Mouse (Mus musculus) gastrocnemius, adult 18-20 months (tissue): ENCODE measurements around the gene Nav2. TPM values are rescaled to one million over a fixed set of nuclear protein-coding genes. Genes with fewer than 3 reads are reported as not detected.

Experiments
- DNase-seq: peaks from one replicate; pipeline ENCODE4 v3.0.0; 2021; ENCODE audit warnings: low spot score
- total RNA-seq, 2 experiments: library from RNA; stranded (reverse); gene quantifications; 2 replicates each; pipeline ENCODE4 v1.2.3; 2021

The Nav2 gene
- total RNA-seq, 2 experiments from 2014 or later = 35.3 to 35.4 TPM

DNA sequence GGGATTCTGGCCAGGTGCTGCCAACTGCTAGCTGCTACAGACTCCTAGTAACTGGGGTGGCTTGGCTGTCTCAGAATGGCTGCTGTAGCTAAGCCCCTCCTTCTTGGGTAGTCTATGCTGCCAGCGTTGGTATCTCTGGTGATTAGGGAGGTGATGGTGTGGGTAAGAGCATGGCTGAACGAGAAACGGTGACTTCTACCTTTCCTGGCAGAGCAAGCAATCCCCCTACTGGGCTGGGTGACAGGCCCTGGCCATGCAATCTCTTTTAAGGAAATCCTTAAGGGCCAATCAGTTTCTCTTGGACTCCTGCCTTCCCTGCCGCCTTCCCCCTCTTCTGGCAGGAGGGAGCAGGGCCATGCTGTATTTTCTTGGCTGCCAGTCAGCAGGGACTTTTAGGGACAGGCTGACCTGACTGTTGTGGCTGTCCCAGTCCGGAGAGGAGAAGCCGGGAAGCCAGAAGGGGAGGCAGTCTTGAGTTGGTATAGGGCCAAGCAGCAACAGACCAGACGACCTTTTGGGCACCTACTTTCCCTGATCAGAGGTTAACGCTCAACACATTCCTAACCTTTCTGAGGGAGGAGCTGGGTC lies 339.3 kb downstream of the Nav2 start:
- peak; percentile 63 for DNase-seq

DNA sequence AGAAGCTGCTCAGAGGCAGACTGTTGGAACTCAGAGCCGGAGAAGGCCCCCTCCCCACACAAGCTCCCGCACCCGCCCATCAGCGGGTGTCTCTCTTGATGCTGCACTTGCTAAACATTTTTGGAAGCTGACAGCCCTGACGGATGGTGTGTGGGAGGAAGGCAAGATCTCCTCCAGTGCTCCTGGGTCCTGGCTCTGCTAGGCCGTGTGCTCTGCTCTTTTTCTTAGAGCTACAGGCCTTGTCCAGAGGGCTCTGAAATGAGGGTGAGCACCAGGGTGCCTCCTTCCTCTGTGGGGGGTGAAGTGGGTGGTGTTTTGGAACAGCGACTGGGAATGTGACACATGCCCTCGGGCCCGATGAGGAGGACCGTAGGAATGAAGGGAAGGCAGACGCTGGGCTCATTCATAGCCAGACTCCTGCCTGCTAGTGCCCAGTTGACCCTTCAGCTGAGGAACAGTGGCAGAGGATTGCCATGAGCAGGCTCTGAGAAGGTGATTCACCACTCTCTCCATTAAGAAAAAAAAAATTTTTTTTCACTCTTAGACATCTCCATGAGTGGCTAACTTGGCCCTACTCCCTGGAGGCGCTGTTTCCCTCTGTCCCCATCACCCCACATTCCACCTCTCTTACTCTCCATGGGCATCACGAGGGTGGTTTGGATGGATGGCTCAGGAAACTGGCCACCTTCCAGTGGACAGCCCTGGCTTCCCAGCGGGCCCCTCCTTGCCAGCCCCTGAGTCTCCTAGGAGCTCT lies 340.0 kb downstream of the Nav2 start:
- no peak for DNase-seq

DNA sequence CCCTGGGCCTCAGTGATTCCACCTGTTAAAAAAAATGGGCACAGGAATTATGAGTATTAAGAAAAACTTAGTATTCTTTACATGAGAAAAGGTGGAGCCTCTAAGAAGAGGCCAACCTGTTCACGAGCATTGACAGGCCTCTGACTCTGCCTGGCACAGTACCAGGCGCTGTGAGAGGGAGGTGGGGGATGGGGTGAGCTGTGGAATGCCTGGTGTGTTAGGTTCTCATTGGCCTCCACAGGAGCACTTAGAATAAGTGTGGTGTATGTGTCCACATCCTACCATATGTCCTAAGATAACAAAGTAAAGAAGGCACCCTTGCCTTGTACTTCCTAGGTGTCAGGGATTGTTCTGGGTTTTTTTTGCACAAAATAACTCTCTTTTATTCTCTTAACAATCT lies 340.9 kb downstream of the Nav2 start:
- no peak for DNase-seq

DNA sequence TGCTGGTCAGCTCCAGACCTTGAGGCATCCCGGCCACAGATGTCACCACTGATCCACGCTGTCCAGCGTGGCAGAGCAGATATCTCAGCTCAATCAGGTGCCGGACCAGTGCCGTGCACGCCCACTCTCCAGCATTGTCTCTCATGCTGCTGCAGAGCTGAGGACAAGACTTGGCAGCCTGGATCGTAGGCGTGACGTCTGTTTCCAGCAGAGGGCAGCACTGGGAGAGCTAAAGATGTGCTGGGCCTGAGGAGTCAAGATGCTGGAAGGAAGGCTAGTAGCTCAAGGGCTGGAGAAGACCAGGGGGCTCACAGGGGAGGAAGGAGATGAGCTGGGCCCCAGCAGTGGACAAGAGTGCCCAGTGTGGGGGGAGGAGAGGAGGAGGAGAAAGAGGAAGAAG lies 341.5 kb downstream of the Nav2 start:
- DNase-seq = peak; percentile 83

DNA sequence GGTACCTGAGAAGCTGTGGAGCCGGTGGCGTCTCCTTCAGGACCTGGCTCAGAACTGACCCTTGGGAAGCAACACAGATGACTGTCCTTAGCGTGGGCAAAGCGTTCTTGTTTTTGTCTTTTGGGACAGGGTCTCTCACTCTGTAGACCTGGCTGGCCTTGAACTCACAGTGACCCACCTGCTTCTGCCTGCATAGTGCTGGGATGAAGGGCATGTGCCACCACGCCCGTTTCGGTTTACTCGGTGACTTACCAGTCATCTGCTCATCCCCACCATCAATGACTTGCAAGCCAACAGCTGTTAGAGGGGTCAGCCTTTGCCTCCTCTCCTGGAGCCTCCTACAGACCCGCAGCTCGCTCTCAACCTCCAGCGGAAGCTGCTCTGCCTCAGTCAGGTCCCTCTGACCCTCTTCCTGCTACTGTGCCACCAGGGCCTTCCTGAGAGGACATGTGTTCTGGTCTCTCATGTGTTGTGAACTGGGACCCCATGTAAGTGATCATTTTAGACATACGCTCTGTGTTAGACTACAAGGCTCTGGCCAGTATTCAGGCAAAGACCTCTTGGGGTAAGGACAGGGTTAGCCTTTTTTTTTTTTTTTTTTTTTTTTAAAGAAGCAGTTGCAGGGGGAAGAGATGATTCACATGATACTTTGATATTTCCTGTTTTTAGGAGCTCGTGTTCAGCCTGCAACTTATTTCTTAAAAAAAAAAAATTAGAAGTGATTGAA lies 342.2 kb downstream of the Nav2 start:
- no peak for DNase-seq

DNA sequence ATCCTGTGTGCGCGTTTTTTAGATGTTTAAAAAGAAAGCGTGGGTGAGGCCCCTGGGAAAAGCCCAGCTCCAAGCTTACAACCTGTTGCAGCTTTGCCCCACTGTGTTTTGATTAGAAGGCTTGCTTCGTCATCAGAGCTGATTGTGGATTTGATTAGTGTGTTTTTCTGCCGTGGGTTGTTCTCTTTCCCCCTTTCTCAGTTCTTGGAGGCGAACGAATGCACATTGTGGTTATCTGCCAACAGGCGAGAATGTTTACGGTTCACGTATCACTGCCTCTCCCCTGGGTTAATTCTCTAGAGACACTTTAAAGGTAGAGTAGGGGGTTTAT lies 342.8 kb downstream of the Nav2 start:
- no peak for DNase-seq

DNA sequence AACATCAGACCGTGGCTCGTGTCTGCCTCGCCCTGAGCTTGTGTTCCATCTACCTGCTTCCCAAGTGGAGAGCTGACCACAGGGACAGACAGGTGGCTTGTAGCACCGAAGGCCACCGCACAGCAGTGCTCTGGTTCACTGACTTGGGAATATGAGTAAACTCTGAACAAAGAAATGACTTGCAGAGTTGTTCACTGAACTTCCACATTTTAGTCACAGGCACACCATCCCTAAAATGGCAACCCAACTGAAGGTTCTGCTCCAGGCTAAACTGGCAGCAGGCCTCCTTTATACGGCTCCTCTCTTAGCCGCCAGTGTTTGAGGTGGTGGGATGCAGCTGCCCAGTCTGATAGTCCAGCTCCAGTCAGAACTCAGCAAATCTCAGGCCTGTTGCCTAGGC lies 343.9 kb downstream of the Nav2 start:
- no peak for DNase-seq

DNA sequence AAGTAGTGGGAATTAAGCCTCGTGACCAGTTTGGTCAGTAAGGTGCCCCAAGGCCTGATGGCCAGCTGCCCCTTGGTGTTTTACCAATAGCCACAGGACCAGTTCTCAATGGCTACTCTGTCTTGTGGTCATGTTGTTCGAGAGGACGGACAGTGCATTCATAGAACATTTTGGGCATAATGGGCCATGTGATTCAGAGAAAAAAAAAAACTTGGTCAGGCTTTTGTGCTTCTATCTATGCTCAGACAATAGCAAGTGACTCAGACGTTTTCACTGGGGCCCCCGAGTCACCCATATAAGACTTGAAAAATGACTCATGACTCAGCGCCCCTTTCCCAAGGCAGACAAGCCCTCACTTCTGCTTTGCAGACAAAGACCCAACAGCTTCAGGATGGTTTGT lies 344.4 kb downstream of the Nav2 start:
- no peak for DNase-seq

DNA sequence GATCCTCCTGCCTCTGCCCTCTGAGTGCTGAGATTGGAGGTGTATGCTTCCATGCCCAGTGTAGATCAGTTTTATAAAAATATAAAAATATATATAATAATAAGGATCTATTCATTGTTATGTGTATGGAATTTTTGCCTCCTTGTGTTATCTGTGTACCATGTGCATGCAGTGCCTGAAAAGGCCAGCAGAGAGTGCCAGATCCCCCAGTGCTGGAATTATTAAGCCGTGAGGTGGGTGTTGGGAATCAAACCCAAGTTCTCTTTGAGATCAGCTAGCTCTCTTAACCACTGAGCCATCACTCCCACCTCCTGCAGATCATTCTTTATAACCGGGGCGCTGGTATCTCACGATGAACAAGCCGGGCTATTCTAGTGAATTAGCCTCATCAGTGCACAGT lies 346.5 kb downstream of the Nav2 start:
- DNase-seq = no peak

DNA sequence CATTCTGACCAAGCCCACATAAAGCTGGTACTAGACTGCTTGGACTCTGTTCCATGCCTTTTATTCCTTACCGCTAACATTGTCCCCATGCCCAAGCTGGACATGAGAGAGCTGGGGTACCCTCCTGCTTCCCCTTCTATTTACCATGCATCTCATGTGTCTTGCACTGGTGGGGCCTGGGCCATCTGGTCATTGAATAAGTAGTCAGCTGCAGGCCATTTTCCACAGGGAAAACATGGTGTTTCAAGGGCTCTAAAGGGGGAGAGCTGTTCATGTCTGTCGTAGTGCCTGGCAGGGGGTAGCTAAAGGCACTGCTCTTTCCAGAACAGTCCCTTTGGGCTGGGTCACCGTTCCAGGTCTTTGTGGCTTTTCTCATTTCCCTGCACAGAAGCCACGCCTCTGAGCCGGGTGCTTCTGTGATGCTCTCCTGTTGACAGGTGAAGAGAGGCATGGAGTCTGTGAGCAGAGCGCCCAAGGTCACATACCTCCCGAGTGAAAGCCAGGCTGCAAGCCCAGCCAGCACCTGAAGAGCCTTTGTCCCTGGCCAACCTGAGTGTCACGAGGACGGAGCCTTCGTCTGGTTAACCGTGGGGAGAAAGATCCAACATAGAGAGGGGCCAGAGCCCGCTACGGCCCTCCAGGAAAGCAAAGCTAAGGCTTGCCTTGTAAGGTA lies 348.9 kb downstream of the Nav2 start:
- DNase-seq = no peak

DNA sequence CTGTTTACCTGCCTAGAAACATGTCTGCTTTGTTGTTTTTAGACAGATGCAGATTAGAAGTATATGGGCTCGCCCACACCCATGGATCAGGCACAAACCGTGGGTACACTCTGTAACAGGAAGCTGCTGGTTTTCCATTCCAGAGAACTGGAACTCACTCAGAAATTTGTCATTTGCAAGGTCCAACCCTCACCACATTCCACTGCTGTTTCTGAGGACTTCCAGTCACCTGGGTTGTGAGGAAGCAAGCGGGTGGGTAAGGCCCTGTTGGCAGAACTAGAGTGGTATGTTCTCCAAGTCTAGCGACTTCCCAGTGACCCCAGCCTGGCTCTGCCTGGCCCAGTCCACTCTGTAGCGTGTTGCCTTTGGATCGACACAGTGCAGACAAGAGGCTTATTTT lies 349.6 kb downstream of the Nav2 start:
- DNase-seq = peak; percentile 62

DNA sequence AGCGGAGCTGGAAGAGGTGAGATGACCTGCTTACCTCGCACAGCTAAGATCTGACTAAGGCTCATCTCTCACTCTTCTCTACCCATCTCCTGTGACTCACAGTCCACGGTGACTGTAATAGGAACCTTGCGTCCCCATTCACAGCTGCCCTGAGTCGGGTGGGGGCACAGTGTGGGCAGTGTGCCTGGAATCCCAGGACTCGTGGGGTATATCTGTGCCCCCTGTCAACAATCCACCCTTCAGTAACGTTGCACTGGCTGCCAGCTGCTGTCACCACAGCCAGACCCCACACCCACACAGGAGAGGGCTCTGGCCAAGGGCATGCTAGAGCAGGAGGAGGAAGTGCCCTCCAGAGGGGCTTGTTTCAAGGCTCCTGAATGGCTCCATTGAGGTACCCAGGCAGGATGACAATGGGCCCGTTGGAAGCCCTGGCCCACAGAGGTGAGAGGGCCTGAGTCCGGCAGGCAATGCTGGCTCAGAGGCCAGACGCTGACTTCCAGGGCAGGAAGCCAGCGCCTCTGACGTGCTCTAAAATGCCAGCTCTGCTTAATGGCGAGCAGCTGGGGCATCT lies 353.5 kb downstream of the Nav2 start:
- peak; percentile 84 for DNase-seq

DNA sequence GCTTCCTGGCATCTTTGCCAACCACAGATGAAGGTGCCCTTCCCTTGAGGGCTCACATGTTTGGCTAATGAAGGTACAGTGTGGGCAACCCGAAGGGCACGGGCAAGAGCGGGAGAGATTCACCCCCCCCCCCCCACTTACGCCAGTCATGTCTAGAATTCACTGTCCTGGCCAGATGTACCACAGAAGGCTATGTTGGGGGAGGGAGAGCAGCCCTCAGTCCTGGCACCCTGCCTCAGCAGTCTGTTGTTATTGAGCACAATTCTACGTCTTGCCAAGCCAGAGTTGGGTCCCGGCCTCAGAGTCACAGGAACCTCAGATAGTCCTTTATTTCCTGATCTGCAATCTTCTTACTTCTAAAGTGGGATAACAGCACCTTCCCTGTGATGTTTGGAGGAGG lies 357.9 kb downstream of the Nav2 start:
- peak; percentile 41 for DNase-seq

DNA sequence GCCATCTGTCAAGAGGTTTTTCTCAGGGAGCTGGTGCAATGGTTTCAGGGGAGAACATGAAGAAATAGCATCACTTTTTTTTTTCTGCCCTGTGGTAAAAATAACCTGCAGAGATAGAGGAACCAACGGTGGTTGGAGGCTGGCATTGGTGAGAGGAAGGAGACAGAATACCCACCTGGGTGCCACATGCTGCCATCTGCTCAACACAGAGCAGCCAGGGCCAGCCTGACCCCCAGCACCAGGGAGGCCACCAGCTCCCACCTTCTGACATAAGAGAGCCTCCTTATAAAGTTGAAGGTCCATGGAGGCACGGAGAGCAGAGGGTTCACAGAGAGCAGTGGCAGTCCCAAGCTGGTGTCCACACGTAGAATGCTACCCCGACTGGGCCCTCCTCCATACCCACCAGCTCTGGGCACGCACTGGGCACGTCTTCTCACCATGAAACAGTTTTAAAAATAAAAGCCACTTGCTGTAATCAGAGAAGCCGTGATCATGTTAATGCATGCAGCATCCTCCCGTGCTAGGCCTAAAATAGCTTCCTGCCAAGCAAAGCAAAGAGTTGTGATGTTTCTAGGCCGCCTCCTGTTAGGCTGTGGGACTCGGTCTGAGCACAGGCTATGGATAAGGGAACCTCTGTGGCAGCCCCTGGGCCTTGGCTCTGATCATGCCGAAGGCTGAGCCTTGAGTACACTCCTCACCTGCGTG lies 359.3 kb downstream of the Nav2 start:
- peak; percentile 69 for DNase-seq

DNA sequence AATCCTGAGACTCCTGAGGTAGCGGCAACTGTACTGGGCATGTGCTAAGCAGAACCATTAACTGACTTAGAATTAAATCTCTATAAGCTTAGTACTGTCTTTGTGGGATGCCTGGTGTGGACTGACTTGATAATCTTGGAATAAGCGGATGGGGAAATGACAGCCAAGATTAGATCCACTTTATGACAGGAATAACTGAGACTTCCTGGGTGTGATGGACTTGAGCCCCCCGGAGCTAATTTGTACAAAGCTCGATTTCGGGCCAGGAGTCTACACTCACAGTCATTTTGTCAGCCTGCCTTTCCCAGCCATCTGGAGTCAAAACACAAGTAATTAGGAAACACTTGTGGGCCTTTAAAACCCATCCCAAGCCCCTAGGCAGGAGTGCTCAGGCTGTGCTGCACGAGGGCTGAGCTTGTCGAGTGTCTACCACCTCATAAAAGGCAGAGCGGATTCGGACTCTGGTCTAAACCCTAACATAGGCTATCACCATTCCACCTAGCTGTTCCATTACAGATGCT lies 359.9 kb downstream of the Nav2 start:
- DNase-seq = no peak

DNA sequence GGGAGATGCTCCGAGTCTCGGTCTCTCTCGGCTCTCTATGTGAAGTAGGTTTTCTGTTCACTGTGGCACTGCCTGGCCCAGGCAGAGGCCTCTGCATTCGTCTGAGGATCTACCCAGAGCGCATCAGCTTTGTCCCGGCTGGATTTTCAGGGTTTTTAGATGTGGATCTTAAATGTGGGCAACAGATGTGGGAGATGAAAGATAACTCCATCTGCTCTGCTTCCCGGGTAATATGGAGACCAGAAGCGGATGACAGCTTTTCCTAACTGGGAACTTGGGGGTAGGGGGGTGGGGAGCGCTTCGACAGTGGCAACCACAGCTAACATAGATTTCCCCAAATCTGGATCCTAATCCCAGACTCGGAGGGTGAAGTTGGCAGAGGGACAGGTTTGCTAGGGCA lies 362.3 kb downstream of the Nav2 start:
- no peak for DNase-seq

DNA sequence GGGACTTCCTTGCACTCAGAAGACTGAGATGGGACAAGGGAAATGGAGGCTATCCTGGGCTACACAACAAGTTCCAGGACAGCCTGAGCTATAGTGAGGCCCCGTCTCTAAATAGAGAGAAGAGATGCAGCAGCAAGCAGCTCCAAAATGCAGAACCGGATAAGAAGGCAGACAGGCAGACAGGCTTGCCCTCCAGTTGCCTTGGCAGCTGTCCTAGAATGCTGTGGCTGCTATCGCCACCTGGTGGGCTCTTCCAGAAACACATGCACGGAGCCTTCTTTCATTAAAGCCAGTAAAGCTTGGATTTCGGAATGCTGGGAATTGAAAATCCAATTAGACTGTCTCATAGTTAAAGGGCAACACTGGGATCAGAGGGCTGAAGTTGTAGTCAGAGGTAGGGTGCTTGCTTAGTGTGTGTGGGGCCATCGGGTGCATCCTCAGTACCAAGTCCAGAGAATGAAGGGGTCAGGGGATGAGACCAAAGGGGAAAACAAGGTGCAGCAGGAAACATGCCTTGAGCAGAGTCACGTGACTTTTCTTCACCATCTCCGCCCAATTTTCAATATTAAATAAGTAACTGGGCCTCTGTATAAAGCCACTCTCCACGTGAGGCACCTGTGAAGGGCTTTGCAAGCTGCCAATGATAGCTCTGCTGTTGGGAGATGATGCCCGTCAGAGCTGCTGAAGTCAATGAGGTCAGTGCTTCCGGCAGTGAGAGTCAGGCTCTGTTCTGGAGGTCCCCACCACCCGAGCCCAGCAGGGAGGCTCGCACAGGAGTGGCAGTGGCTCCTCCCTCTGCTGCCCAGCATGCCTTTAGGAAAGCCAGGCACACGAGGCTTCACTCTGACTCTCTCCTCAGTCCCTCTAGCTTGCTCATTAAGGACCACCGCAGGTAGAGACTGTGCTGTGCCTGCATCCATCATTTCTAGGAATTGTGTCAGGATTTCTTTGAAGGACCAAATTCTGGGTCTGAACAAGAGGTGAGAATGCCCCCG lies 364.2 kb downstream of the Nav2 start:
- peak; percentile 72 for DNase-seq

DNA sequence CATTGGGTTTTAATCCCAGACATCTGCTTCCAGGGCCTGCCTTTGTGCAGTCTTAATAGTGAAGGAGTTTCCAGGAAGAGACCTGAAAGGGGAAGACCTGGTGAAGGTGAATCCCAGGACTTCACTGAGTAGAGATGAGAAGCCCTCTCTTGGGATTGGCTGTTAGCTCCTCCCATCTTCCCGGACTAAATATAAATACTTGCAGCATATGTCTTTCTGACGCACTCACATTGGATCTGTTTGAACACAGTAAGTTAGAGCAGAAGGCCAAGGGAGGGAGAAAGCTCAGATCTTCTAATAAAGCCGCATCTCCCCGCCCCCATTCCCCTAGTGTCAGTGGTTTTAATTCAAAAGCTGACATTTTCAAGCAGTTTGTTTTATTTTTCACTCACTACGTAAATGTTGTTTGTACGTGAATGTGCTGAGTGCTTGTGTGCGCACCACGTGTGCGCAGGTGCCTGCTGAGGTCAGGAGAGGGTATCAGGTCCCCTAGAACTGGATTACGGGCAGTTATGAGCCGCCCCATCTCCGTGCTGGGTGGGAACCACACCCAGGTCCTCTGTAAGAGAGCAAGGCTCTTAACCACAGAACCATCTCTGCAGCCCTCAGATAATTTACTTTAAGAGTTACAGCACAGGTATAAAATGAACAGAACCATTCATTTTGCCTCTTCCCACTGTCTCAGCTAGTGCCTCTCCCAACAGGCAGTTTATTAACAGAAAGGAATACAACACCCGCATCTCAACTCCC lies 365.6 kb downstream of the Nav2 start:
- DNase-seq = no peak

DNA sequence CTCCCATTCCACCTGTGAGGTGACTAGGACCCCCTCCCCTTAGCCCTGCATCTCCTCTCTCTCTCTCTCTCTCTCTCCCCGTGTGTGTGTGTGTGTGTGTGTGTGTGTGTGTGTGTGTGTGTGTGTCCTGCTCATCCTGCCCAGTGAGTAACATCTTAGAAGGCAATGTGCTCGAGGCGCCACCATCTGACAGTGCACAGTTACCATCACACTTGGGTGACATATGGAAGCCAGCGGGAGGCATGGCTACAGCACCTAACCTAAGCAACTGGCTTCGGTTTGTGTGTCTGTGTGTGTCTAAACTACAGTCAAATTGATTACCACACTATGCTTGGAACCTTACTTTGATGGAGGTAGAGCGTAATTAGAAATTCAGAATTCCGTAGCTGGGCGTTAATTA lies 366.2 kb downstream of the Nav2 start:
- no peak for DNase-seq
